Mouse (Mus musculus): ENCODE measurements around the gene Lsm14a.

- TF ChIP-seq CTCF (conservative IDR thresholded peaks at IDR 0.05 in 1 of 2, IDR thresholded peaks at IDR 0.05 in 1 of 2; ENCODE audit: low read depth in 2 of 2, low read length in 2 of 2) (peak in 1 of 2 experiments; percentile 72; a peak in 2 of 4 replicates), USF1 (IDR thresholded peaks at IDR 0.05; ENCODE audit: low read depth, low read length) (no peak), MAFK (IDR thresholded peaks at IDR 0.05; ENCODE audit: insufficient replicate concordance, low read length) (no peak), KAT2A (IDR thresholded peaks at IDR 0.05; ENCODE audit: insufficient replicate concordance, low read length) (no peak), IRF4 (IDR thresholded peaks at IDR 0.05; ENCODE audit: low read depth, low read length) (no peak), EP300 (IDR thresholded peaks at IDR 0.05; ENCODE audit: low read length) (no peak), POLR2A (IDR thresholded peaks at IDR 0.05; ENCODE audit: low read depth, low read length) (no peak), BHLHE40 (IDR thresholded peaks at IDR 0.05; ENCODE audit: low read depth, low read length) (no peak), TCF12 (IDR thresholded peaks at IDR 0.05; ENCODE audit: low read depth, low read length) (no peak), ETS1 (conservative IDR thresholded peaks at IDR 0.05; ENCODE audit: low read depth, low read length) (no peak), JUND (conservative IDR thresholded peaks at IDR 0.05; ENCODE audit: low read depth, low read length) (no peak), NRF1 (IDR thresholded peaks at IDR 0.05; ENCODE audit: low read depth, low read length) (no peak)
Observed at GRCm38 (mm10) chr7:34438903-34439302, 45.8 kb upstream of the Lsm14a start.

Measured in CH12.LX (cell line).